Mouse (Mus musculus) cerebellum, adult 9-10 months (tissue): Measurements from ENCODE around the gene Elavl4.

ENCODE experiments used
- DNase-seq: peaks from one replicate; pipeline ENCODE4 v3.0.0; 2022

The Elavl4 gene

GRCm38 (mm10) chr4:110351178-110352000, at the start of gene Elavl4:
Gene Elavl4, minus strand, starts transcription at chr4:110351909.
- DNase-seq: peak; percentile 73

GRCm38 (mm10) chr4:110397618-110398045, 45.9 kb upstream of the Elavl4 start, which contains the start of gene Agbl4:
Gene Agbl4, plus strand, starts transcription at chr4:110397661.
- DNase-seq: peak; percentile 12

DNA sequence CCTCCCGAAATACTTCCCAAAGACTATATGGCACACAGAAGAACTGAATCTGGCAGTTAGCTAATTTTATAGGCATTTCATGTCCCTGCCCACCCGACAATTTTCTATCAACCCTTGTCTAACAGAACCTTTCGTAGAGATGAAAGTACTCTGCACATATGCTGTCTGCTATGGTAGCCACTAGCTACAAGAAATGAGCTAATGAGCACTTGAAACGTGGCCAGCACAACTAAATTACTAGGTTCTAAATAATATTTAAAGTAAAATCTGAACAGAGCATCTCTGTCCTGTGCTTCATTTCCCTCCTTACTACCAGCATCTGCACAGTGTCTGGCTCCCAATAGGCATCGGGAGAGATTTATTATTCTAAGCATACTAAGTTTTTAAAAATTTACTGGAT, 44.5 kb upstream of the Elavl4 start:
- no peak for DNase-seq

DNA sequence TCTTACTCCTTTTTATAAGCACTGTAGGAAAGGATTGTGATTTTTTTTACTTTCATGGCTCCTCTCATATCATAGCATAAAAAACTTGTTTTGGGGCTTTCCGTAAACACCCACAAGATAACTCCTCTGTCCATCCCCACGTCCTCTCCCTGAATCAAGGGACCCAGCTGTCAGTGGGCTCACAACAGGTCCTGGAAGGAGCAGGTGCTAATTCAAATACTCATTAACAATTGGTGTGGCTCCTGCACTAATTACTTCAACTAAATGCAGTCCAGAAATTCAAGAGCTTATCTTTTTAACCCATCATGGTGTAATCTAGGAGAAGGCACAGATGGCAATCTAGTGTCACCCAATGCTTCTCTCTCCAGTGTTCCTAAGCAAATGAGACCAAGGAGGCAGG, 8.9 kb upstream of the Elavl4 start:
- no peak for DNase-seq

DNA sequence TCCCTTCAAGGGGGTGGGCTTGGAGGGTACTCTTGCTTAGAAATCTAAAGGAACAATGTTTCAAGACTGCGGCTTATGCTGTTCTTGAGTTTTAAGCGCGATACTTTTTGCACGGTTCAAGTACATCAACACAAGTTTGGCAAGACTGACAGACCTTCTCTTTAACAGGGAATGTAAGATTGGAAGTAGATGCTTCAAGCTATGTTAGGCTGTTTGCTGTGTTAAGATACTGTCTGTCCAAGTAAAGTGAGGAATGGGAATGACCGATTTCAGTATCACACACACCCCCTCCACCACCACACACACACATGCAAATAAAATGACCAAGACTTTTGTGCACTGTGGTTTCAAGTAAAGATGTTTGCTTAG, 276 bp upstream of the Elavl4 start:
- DNase-seq: no peak

- DNase-seq: no peak
Measured at GRCm38 (mm10) chr4:110350856-110351177, 892 bp downstream of the Elavl4 start.

DNA sequence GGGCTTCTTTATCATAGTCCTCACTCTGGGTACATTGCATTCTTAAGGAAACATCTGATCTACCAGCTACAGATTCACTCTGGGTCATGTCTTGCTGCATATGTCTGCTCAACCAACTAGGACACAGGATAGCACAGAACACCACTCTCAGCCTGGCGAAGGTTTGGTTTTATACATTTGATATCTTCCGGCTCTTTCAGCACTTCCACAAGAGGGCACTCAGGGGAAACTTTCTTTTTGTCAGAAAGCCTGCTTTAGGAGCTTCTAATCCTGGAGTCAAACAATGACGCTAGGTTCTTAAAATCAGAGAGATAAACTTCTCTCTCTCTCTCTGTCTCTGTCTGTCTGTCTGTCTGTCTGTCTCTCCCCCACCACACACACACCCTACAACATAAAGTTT, 27.8 kb downstream of the Elavl4 start:
- DNase-seq: no peak

DNA sequence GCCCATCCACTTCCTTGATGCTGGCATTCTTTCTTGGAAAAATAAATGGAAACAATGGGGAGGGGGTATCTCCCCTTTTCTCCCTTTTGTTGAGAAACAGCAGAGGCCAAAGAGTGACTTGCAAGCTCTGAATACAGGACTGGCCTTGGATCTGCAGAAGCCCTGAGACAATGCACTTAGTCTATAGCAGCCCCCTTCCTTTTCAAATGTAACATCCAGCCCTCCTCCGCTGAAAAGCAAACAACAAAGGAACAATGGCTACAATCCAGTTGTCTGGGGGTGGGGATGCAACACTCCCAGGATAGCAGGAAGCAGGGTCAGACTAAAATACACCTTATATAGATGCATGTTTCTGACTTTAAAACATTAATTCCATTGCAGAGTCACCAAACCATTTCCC, 39.6 kb downstream of the Elavl4 start:
- no peak for DNase-seq

DNA sequence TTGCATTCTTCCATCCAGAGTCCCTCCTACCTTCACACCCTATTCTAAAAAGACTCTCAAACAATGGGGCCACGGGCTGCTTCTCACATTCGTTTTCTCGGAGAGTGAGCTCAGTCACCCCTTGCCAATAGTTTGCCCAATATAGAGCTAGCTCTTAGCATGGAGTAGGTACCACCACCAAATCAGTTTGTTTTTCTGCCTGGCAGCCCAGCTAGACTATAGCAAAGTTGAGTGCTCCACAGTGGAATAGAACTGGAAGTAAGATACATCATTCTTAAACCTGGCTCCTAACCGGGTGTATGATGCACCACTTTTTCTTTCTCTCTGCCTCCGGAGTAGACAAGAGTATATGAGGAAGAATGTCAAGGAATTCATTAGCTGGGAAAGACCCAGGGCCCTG, 44.7 kb downstream of the Elavl4 start:
- no peak for DNase-seq

DNA sequence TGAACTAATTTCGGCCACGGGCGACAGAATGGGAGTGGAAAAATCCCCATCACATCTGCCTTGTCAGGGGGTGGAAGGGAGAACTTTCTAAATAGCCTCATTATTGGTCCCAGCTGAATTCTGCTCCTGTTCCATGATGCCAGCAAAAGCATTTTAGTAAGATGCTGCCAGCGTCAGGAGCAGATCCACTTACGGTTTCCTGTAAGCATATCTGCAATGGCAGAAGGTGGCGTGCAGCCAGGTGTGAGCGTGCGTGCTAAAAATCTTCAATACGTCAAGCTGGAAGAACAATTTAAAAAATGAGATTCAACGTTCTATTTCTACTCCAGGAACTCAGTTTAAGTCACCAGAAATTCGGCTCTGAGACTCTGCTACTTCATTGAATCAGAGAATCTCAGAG, 45.1 kb downstream of the Elavl4 start:
- DNase-seq: no peak

GRCm38 (mm10) chr4:110295793-110296192, 55.9 kb downstream of the Elavl4 start:
- no peak for DNase-seq

DNA sequence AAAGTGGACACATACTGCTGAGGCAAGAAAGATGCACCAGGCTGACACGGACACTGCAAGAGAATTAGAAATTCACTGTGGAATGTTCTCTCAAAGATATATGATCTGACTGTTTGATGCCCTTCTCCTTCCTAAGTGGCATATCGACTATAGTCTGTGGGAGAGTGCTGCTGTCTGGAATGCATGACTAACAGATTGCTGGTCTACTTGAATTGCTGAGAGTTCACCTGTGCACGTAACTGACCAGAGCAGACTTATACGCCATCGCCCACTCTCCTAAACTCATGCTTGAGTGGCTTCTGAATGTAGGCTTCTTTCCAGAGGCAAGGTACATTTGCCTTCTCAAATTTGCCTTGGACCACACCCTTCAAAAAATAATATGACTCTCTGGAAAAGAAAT, 58.5 kb downstream of the Elavl4 start:
- DNase-seq: no peak

DNA sequence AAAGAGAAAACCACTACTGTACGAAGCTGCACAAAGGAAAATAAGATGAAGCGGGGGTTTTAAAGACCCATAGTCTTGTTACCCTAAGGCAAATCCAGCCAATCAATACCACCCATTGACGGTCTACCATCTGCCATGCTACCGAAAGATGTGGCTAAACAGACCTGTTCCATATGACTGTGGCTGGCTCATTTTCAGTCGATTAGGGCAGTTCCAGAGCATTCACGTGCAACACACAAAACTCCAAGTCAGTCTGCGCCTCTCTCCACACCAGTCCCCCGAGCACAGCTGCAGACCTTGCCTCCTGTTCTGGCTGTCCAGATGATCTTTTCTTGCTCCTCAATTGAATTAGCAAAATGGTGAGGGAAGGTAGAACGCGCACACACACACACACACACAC, 59.2 kb downstream of the Elavl4 start:
- no peak for DNase-seq

- DNase-seq: peak; percentile 83
Measured at GRCm38 (mm10) chr4:110290544-110291095, 61.1 kb downstream of the Elavl4 start.

- peak; percentile 87 for DNase-seq
Measured at GRCm38 (mm10) chr4:110290056-110290455, 61.7 kb downstream of the Elavl4 start.

GRCm38 (mm10) chr4:110287412-110288067, 64.2 kb downstream of the Elavl4 start:
- peak; percentile 89 for DNase-seq

DNA sequence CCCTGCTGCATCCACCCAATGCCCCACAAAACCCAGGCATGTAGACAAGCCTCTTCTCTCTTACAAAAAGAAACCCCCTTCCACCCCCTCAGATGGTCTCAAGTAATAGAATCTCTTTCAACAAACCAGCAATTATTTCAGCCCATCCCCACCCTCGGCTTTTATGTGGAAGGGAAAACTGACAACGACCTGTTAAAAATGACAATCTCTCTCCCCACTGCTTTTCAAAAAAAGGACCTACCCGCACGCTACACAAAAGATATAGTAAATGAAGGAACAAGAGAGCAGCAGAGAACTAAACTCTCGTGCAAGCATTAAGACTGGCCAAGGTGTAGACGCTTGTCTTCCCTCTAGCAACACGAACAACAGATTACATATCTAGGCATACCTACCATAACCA, 64.9 kb downstream of the Elavl4 start:
- no peak for DNase-seq

DNA sequence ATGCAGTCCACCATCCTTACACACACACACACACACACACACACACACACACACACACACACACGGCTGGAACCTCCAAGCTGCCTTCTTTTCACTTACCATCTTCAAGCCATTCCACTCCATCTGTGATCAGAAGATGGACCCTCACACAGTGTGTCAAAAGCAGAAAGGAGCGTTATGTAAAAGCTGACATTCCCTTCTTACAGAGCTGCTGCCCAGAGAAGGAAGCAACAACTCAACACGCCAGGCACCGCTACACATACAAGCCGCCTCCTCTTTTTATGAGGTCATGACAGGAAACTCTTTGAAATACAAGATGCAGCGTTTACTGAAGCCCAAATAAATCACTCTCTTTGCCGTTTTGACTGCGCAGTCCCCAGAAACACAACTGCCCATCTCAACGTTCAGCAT, 65.3 kb downstream of the Elavl4 start:
- peak; percentile 82 for DNase-seq

GRCm38 (mm10) chr4:110285346-110286330, 66.1 kb downstream of the Elavl4 start:
- peak; percentile 74 for DNase-seq

DNA sequence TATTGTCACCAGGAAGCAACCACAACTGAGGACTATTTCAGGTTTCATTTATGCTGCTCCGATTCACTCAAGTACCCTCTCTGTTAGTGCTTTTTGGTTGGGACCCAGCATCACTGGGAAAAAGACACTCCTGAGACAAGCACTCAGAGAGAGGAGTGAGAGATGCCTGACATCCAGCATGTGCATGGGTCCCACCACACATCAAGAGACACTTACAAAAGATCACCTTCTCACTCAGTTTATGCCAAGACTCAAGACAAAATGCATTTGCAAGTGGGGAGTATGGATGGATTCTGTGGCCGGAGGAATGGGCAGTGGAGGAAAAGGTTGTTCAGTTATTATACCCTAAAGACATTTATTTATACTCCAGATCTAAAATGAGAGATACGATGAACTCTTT, 67.3 kb downstream of the Elavl4 start:
- no peak for DNase-seq

DNA sequence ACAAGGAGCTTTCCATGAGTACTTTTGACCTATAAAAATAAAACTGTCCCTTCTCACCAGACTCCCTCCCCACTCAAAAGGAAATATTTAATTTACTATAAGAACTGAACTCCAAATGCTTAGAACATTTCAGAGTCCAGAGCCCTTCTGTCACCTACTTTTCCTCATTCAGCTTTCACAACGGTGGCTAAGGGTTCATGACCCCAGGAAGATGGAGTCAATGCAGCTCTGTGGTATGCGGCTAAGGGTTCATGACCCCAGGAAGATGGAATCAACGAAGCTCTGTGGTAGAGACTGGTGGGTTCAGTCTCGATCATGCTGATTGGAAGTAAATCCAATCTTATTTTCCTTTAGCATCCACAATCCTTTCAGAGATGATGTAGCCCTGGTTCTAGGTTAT, 81.7 kb downstream of the Elavl4 start:
- DNase-seq: no peak

DNA sequence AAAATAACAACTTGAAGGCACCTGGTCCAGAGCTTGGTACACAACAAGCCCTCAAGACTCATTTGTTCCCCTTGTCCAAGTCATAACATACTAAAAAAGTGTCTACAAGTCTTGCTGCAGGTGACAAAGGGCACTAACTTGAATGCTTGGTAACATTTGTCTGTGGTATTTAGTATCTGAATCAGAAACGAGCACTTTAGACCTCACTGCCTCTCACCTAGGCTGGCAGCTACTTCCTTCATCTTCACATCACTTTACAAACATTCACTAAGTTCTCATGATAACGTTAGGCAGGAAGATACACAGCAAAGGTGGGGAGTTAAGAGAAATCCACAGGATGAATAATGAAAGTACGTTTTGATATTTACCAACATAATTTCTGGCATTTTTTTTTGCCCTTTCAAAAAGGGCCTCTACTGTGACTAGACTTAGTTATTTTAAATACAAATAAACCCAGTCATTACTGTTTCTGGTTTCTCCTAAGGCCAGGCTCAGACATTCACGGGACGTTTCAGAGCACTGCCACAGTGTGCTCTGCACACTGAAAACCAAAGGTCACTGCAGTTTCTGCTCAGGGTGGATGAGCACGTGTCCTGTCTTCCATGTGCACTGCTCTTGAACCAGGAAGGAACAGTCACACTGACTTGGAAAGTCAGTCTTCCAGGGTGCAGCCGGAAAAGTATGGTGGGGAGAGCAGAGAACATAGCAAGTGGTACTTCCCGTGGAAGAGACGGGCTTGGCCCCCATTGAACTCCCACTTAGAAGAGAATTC, 84.7 kb downstream of the Elavl4 start:
- DNase-seq: no peak
